Mouse (Mus musculus): ENCODE measurements around the gene Megf8.

The Megf8 gene

DNA sequence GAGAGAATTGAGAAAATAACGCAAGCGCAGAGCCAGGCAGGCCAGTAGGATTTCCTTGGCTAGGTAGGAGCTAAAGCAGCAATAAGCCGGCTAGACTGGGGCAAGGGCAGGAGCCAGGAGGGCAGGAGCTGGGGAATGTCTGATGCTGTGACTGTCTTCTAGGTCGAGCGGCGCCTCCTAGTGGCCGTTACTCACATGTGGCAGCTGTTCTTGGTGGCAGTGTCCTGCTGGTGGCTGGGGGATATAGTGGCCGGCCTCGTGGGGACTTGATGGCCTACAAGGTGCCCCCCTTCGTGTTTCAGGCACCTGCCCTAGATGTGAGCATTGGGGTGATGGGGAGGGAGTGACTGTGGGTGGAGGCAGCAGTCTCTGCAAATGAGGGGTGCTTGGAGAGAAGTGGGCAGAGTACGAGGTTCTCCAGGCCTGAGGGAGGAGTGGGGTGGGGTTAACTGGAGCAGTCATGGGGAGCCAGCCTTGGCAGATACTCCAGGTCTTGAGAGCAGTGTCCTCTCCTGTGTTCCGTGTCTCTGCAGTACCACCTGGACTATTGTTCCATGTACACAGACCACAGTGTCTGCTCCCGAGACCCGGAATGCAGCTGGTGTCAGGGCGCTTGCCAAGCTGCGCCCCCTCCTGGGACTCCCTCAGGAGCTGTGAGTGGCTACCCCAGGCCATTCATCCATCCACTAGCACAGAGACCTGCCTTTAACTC lies 16.8 kb downstream of the Megf8 start:
- TF ChIP-seq GATA4 (IDR thresholded peaks at IDR 0.05; ENCODE audit: insufficient replicate concordance, low read length), result no peak

- TF ChIP-seq GATA4 (IDR thresholded peaks at IDR 0.05; ENCODE audit: insufficient replicate concordance, low read length), result no peak
These were observed 17.5 kb downstream of the Megf8 start for GRCm38 (mm10) chr7:25334472-25334871.

GRCm38 (mm10) chr7:25339329-25339728 lies 22.4 kb downstream of the Megf8 start:
- TF ChIP-seq GATA4 (IDR thresholded peaks at IDR 0.05; ENCODE audit: insufficient replicate concordance, low read length), result no peak

- TF ChIP-seq GATA4 (IDR thresholded peaks at IDR 0.05; ENCODE audit: insufficient replicate concordance, low read length), result no peak
These were observed 24.2 kb downstream of the Megf8 start for GRCm38 (mm10) chr7:25341000-25341784.

GRCm38 (mm10) chr7:25348861-25349260 lies 31.9 kb downstream of the Megf8 start:
- no peak for TF ChIP-seq GATA4 (IDR thresholded peaks at IDR 0.05; ENCODE audit: insufficient replicate concordance, low read length)

- no peak for TF ChIP-seq GATA4 (IDR thresholded peaks at IDR 0.05; ENCODE audit: insufficient replicate concordance, low read length)
These were observed 41.8 kb downstream of the Megf8 start for GRCm38 (mm10) chr7:25358721-25359206.

GRCm38 (mm10) chr7:25363151-25363550 lies 46.2 kb downstream of the Megf8 start:
- TF ChIP-seq GATA4 (IDR thresholded peaks at IDR 0.05; ENCODE audit: insufficient replicate concordance, low read length), result no peak

GRCm38 (mm10) chr7:25363632-25364031 lies 46.7 kb downstream of the Megf8 start:
- TF ChIP-seq GATA4 (IDR thresholded peaks at IDR 0.05; ENCODE audit: insufficient replicate concordance, low read length), result no peak

DNA sequence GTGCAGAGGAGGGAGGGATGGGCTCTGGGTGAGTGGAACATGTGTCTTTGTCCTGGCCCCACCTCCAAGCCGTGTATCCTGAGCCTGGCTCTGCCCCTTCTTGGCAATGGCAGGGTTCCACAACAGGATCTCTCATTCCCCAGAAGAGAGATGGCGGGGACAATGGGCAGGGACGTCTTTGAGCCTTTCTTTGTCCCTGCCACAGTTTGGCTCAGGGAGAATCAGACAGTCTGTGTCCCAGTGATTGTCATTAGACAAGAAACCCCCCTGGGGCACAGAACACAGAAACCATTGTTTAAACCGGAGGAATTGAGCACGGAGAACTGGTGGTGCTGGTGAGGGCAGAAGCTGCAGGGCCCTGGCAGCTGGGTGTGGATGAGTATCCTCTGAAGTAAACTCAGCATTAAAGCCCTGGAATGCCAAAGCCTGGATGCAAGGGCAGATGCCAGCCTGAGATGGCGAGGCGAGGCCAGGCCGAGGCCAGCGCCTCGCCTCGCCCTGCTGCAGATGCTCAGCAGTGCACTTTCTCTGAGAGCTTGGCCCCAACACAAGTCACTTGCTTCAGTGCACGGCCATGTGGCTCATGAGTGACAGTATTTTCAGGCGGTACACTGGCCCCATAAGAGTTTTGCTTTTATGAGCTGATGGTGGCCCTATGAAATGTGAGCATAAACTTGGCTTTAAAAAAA lies 49.1 kb downstream of the Megf8 start:
- no peak for TF ChIP-seq GATA4 (IDR thresholded peaks at IDR 0.05; ENCODE audit: insufficient replicate concordance, low read length)

GRCm38 (mm10) chr7:25367632-25368293 lies 50.8 kb downstream of the Megf8 start:
- TF ChIP-seq GATA4 (IDR thresholded peaks at IDR 0.05; ENCODE audit: insufficient replicate concordance, low read length), result no peak

- TF ChIP-seq GATA4 (IDR thresholded peaks at IDR 0.05; ENCODE audit: insufficient replicate concordance, low read length), result no peak
These were observed 51.4 kb downstream of the Megf8 start for GRCm38 (mm10) chr7:25368333-25368732.

DNA sequence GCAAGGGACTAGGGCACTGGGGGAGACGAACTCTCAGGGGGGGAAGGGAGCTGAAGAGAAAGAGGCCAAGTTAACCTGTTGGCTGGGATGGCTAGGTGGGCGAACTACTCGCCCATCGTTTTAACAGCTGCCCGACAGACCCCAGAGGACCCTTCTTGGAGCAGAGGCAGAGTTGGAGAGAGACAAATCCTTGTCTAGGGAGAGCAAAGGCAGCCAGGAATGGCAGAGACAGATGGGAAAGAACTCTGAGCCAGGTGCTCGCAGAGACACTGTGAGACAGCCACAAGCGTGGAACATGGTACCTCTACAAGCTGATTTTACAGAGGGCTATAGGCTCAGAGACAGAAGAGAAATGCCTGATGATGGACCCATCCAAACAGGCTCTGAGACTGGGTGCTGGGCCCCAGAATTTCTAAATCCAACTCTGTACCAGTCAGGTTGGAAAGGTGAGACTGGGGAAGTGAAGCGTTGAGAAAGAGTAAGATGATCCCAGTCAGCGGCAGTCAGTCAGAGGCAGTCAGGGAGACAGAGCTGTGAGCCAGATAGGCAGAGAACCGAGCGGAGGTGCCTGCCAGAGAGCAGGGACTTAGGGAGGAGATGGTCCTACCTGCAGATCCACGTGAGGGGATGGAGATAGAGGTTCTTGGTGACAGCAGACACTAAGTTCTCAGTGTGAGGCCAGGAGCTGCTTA lies 52.2 kb downstream of the Megf8 start, which contains the start of gene Cnfn:
Cnfn (minus strand) TSS at position 667 of the 692 bp plus-strand sequence.
- TF ChIP-seq GATA4 (IDR thresholded peaks at IDR 0.05; ENCODE audit: insufficient replicate concordance, low read length), result no peak

- no peak for TF ChIP-seq GATA4 (IDR thresholded peaks at IDR 0.05; ENCODE audit: insufficient replicate concordance, low read length)
These were observed 55.5 kb downstream of the Megf8 start for GRCm38 (mm10) chr7:25372441-25372840.

DNA sequence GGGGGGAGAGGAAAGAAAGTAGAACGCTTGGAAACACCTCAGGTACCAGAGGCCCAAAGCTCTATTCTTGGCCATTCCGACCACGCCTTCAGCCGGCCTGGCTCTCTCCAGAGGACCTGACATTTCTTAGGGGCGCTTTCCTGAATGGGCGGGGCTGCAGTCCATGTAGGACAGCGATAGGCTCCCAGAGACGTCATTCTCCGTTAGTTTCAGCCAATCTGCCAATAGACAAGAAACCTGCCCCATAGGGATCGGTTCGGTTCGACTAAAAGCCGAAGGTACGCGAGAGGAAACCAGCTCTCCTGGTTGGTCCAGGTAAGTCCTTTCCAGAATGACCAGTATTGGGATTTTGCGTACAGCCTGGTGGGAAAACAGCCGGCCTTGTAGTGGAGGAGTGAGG lies 59.6 kb downstream of the Megf8 start:
- TF ChIP-seq GATA4 (IDR thresholded peaks at IDR 0.05; ENCODE audit: insufficient replicate concordance, low read length), result no peak

All from liver, adult (tissue).